Mouse (Mus musculus): Measurements from ENCODE around the gene Bbs9. TPM values are rescaled to one million over a fixed set of nuclear protein-coding genes. Genes with fewer than 3 reads are reported as not detected.

Bbs9 gene
- total RNA-seq, 4 experiments from 2014 or later = 8.7 to 10.0 (median 9.5) TPM

- peak; percentile 41 to 62 for DNase-seq (ENCODE audit: low spot score in 2 of 2)
These were observed 157.4 kb downstream of the Bbs9 start for GRCm38 (mm10) chr9:22632800-22633485.

DNA sequence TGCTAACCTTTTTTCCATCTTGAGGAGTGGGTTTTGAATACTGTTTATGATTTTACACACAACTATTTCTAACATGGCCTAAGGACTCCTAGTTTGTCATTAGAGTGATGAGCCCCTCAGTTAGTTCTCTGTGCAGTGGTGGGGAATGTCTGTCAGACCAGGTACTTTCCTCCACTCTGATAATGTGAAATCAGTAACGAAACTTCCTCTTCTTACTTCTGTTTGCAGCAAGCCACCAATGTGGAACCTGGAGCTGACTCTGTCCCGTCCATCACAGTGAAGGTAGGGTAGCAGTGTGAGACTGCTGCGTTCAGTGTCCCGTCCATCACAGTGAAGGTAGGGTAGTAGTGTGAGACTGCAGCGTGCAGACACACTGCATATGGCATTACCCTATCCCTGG is 163.0 kb downstream of the Bbs9 start:
- DNase-seq (ENCODE audit: low spot score in 2 of 2) = no peak

DNA sequence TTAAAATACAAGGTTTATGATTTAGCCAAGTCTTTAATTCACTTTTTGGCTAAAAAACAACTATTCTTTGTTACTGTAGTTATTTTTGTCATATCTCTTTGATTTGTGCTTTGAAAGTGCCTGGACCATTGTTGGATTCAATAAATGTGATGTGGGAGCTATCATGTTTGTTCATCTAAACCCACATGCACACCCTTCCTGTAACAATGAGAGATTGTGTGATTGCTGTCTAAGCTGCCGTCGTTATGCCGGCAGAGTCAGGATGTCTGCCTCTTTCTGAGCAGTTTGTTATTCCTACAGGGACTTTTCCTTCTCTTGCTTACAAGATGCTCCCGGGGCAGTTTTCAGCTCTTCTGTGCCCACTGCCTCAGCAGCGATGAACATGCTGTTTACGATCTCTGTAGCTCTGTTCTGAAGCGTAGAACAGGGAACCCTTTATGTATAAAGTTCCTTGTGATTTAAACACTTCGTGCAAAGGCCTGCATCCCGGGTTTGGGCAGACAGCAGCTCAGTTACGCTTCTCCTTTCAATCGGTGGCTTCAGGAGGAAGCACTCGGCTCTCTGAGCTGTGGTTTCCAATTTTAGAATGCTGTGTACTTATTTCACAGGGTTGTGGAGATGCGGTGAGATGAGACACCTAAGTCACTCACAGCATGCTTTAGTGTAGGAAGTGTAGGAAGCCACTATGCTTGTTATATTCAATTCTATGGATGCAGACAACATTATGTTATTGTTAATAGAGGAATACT is 165.3 kb downstream of the Bbs9 start:
- no peak for DNase-seq (ENCODE audit: low spot score in 2 of 2)

DNA sequence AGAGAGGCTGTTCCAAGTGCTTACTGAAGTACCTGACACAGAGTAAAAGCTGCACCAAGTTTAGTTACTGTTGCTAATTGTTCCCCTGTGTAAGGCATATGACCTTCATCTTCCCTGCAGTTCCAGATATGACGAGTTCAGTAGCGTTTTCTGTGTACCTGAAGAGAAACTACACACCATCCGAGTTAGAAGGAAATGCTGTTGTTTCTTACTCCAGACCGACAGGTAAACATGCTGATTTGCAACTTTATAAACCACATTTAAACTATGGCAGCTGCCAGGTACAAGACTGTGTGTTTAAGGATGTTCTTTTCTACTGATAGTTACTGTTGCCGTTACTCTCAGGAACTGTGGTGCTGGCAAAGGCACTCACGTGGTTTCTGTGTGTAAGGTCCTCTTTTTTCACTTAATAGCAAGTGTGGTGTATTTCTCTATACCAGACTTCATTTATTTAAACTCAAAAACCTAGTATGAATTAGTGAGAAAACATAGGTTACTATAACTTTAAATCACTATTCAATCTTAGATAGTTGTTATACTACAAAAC is 170.4 kb downstream of the Bbs9 start:
- DNase-seq (ENCODE audit: low spot score in 2 of 2) = no peak

- no peak for DNase-seq (ENCODE audit: low spot score in 2 of 2)
These were observed 170.9 kb downstream of the Bbs9 start for GRCm38 (mm10) chr9:22646461-22646860.

GRCm38 (mm10) chr9:22648163-22648562 is 172.6 kb downstream of the Bbs9 start:
- DNase-seq (ENCODE audit: low spot score in 2 of 2) = no peak

- DNase-seq (ENCODE audit: low spot score in 2 of 2) = no peak
These were observed 174.1 kb downstream of the Bbs9 start for GRCm38 (mm10) chr9:22649606-22650005.

DNA sequence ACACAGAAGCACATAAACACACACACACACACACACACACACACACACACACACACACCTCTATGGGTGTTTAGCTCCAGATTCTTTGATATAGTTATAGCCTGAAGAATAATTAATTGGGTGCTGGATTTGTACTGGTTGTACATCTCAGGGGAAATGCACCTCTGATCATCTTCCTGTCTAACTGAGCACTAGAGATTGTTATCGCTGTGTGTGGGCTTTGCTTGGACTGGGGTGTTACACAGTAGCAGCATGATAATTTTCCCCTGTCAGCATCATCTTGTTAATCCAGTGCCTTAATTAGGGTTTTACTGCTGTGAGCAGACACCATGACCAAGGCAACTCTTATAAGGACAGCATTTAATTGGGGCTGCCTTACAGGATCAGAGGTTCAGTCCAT is 175.3 kb downstream of the Bbs9 start:
- DNase-seq (ENCODE audit: low spot score in 2 of 2) = no peak

DNA sequence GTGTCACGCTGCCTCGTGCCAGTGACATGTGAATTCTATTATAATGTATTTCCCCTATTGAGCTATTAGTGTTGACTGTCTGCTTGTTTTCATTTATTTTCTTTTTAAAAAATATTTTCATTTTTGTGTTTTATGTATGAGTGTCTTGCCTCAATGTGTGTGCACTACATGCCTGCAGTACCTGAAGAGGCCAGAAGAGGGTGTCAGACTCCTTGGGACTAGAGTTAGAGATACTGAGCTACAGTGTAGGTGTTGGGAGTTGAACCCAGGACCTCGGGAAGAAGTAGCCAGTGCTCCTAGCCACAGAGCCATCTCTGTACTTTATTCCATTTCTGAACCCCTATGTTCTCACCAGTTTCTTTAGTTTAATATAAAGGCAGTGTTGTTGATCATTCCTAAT is 176.1 kb downstream of the Bbs9 start:
- no peak for DNase-seq (ENCODE audit: low spot score in 2 of 2)

DNA sequence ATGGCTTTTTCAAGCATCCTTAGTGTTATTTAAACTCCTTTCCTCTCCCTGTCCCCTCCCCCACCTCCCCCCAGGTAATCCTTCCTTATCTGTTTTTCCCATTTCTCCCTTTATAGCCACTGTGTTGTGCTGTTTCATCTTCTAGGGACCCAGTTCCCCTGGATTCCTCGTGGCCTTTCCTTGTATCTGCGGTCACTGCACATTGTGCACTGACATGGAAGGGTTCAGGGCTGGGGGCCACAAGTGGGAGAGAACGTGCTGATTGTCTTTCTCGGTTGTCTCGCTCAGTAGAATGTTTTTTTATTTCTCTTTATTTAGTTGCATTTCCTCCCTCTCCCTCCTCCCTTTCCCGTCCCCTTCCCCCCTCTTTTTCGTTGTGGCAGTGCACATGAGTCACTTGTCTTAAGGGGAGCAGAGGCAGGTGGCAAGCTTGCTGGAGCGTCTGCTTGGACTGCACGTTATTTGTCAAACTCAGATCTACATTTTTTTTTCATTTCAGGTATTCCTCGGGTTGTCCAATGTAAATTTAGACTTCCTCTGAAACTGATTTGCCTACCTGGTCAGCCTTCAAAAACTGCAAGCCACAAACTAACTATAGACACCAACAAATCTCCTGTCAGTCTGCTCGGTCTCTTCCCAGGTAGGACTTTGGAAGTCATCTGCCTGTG is 179.3 kb downstream of the Bbs9 start:
- DNase-seq (ENCODE audit: low spot score in 2 of 2) = no peak

DNA sequence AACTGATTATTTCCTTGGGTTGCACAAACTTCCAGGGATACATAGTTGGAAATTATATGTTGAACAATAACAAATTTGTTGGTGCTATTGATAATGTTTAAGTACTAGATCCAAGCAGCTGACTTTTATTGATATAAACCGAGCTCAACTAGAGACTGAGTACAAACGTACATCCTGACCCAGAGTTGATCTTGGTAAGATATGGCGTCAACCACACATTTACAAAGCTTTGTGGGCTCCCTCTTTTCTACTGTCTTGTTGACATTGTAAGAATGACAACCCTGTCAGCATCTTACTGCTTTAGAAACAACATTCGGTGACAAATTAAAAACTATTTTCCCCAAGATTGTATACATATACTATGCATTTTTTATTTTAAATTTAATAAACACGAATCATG is 181.7 kb downstream of the Bbs9 start:
- DNase-seq (ENCODE audit: low spot score in 2 of 2) = no peak

- DNase-seq (ENCODE audit: low spot score in 2 of 2) = no peak
These were observed 189.6 kb downstream of the Bbs9 start for GRCm38 (mm10) chr9:22665155-22665554.

DNA sequence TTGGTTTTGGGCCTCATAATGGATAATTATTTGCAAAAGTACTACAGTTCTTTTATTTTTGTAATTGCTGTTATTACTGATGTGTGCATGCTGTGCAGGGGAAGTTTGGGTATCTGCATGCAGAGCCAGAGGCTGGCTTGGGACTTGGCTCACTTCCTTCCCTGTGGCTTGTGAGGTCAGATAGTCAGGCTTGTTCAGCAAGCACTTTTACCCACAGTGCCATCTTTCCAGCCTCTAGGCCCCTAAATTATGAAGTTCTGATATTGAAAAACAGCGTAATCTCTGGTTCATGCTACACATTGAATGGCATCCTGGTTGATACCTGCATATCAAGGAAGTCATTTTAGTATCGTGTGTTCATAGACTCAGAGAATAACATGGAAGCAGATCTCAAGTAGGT is 197.4 kb downstream of the Bbs9 start:
- no peak for DNase-seq (ENCODE audit: low spot score in 2 of 2)

DNA sequence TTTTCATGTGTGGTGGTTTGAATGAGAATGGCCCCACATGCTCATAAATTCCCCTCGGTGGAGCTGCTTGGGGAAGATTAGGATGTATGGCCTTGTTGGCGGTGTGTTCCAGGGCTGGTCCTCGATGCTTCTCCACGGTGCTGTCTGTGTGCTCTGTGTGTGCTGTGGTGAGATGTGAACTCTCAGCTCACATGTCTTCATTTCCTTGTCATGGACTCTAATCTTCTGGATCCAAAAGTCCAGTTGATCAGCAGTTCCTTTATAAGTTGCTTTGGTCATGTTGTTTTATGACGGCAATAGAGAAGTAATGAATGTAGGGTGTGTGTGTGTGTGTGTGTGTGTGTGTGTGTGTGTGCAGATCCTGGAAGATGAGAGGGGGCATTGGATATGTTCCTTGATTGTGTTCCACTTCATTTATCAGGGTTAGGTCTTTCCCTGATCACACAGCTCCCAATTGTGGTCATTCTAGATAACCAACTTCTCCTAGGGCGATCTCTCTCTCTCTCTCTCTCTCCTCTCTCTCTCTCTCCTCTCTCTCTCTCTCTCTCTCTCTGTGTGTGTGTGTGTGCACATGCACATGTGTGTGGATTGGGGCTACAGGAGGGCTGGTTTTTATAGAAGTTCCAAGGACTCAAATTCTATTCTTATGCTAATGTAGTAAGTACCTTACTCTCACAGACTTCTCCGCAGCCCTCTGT is 201.8 kb downstream of the Bbs9 start:
- no peak for DNase-seq (ENCODE audit: low spot score in 2 of 2)

GRCm38 (mm10) chr9:22677997-22678396 is 202.5 kb downstream of the Bbs9 start:
- DNase-seq (ENCODE audit: low spot score in 2 of 2) = no peak

DNA sequence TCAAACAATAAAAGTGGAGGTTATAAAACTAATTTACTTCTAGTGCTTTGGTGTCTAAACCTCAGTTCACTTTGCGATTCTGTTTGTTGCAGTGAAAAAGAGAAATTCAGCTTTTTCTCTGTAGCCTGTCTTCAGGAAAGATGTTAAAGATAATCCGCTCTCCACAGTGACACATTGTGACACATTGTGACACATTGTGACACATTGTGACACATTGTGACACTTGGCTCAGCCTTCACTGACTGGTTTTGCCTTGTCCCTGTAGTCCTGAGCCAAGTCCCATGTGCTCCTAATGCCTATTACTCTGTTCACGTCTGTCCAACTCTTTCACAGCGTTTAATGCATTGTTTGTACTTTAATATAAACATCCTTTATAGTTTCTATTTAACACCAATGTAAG is 203.0 kb downstream of the Bbs9 start:
- DNase-seq (ENCODE audit: low spot score in 2 of 2) = no peak

- no peak for DNase-seq (ENCODE audit: low spot score in 2 of 2)
These were observed 204.0 kb downstream of the Bbs9 start for GRCm38 (mm10) chr9:22679485-22679884.

DNA sequence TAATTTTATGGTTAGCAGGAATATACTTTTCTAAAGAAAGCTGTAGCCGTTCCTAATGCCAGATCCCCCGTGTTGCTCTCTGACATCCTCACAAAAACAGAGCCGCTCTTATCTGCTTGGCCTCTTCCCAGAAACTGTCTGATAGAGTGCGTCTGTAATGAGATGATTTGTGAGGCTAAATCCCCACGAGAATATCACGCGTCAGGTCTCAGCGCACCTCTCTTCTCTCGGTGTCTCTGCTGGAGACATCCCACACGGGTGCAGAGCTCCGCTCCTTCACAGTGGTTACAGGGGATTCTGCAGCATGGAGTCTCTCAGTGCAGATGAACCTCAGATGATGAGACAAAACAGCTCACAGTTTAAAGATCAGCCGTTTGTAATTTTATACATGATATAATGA is 204.5 kb downstream of the Bbs9 start:
- no peak for DNase-seq (ENCODE audit: low spot score in 2 of 2)

GRCm38 (mm10) chr9:22680484-22680883 is 205.0 kb downstream of the Bbs9 start:
- no peak for DNase-seq (ENCODE audit: low spot score in 2 of 2)

GRCm38 (mm10) chr9:22683786-22684185 is 208.3 kb downstream of the Bbs9 start:
- DNase-seq (ENCODE audit: low spot score in 2 of 2) = no peak

DNA sequence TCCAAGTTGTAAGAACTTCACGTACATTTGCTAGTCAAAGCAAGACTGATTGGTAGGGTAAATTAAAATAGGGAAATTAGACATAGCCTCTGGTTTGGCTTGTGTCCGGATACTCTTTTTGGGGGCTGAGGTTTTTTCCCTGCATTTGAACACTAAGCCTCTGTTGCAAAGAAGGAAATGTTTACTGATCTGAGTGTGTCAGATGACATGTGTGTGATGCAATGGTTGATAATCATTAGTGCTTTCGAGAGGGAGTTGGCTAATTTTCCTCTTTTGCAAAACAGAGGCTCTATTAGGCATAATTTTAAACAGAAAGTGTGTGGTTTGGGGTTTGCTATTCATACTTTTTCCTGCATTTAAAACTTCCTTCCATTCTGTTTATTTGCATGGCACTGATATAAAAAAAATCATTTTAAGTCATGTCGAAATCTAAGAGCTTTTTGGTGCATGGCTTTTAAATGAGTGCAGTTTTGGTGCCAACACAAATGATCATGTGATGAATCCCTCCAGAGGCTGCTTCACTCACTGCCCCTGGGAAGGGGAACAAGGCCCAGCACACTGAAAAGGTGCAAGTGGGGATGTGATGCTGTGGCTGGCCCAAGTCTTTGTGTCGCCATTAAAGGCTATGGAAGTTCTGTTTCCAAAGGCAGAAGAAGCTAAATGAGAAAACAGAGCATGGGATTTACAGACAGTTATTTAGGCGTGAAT is 211.4 kb downstream of the Bbs9 start:
- DNase-seq (ENCODE audit: low spot score in 2 of 2) = no peak
